Mouse (Mus musculus) ovary, adult 10 weeks (tissue): ENCODE results near the gene Syce1l. TPM values are rescaled to one million over a fixed set of nuclear protein-coding genes. Genes with fewer than 3 reads are reported as not detected.

Experiments
- polyA plus RNA-seq: library from polyadenylated mRNA; stranded (reverse); fragments of 350-450 nt; fragmentation: Illumina TruSeq; extraction: RNeasy Lipid Tissue Mini Kit (QIAGEN cat#74804); gene quantifications from one replicate; pipeline ENCODE4 v1.2.3, GENCODE M21; 2014

The Syce1l gene
- not detected for polyA plus RNA-seq

GRCm38 (mm10) chr8:113642926-113643325 lies at the start of gene Syce1l:
TSS of gene Syce1l (plus strand) at chr8:113643213.

GRCm38 (mm10) chr8:113634670-113635591 lies 8.1 kb upstream of the Syce1l start, which contains the start of gene Mon1b:
TSS of gene Mon1b (plus strand) at chr8:113635587.

Other genes with a start within 250 kb of the Syce1l start
- 10.9 TPM for gene Mon1b, start 7.6 kb upstream of the Syce1l start, polyA plus RNA-seq
- gene Adamts18, start 205.5 kb downstream of the Syce1l start, polyA plus RNA-seq: 0.17 TPM